Mouse (Mus musculus) thymus, adult 18-20 months (tissue): Measurements from ENCODE around the gene Gramd1a.

Experiments used
- DNase-seq, 2 experiments: peaks; one replicate each; pipeline ENCODE4 v3.0.0; 2022; ENCODE audit warnings: mixed read lengths in 2 of 2

The Gramd1a gene

DNA sequence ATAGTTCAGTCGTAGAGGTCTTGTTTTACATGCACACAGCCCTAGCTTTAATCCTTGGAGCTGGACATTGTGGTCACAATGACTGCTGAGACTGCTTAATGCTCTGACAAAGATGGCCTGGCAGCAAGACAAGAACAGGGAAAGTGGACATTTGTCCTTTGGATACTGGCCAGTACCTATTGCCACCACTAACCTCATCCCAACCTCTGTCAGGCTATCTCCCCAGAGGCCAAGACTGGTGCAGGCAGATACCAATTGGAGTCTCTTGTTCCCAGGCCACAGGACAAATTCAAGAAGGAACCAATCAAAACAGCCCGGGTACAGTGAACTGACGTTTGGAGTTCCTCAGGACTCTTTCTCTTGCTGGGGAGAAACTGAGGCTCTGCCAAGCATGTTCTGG is 67.5 kb downstream of the Gramd1a start:
- DNase-seq: no peak

GRCm38 (mm10) chr7:31087262-31087661 is 68.4 kb downstream of the Gramd1a start:
- DNase-seq: no peak

DNA sequence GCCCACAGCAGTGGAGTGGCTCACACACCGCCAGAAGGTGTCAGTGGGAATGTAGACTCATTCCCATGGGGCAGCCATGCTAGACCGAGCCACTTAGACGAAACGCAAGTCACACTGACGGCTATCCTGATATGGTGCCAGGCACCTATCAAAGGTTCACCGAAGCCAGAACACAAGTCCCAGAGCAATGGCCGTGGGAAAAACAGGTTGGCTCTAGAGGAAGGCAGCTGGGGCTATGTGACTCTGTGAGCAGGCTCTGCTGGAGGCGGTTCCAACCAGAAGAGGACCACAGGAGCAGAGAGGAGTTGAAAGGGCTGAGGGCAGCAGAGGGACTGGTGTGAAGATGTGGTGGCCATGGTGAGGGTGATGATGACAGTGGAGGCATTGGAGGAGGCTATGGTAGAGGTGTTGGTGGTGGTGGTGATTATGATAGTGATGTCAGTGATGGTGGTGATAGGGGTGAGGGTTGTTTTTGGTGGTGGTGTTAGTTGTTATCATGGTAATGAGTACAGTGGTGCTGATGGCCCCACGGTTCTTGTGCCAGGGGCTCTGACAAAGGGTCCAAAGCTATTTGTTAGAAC is 69.4 kb downstream of the Gramd1a start:
- no peak for DNase-seq

DNA sequence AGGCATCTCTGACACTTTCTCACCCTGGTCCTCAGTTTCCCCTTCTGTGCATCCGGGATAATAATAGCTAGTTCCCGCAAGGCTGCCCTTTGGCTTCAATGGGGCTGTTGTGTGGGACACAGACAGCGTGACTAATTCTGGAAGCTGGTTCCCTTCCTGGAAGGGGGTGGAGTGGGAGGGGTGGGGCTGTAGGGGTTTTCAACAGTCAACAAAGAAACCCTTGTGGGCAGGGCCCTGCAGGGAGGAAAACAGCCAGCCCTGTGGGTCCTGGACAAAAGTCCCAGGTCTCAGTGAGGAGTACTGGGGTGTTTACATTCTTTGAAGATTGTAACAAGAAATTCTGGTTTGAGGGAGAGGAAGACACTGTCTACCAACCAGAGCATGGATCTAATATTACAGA is 70.5 kb downstream of the Gramd1a start:
- no peak for DNase-seq

DNA sequence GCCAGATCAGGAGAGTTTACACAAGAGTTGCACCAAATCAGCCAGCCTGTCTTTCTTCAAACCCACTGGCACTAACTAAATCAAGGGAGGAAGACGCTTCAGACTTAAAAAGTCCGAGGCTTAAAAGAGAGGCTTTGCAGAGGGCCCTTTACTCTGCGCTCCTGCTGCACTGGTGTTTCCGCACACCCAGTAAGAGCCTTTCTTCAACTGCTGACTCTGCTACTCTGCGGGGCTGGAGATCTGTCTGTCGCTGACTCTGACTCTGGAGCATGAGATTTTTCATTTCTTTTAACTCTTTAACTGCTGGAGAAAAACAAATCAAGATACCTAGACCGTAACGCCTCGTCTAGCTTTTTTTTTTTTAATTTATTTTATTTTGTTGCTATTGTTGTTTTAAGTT is 71.6 kb downstream of the Gramd1a start:
- no peak for DNase-seq

- no peak for DNase-seq
Observed at GRCm38 (mm10) chr7:31082831-31083588, 72.7 kb downstream of the Gramd1a start.

- DNase-seq: no peak
Observed at GRCm38 (mm10) chr7:31082106-31082505, 73.6 kb downstream of the Gramd1a start.

GRCm38 (mm10) chr7:31081106-31081505 is 74.6 kb downstream of the Gramd1a start:
- DNase-seq: no peak

GRCm38 (mm10) chr7:31080611-31081010 is 75.1 kb downstream of the Gramd1a start:
- DNase-seq: no peak
